Mouse (Mus musculus) T-helper 17 cell (primary cell): ENCODE measurements around the gene Parvb.

Source experiments
- in situ Hi-C, 2 experiments: fragments of 300-600 bp; cut with MboI, MseI; formaldehyde crosslinking; loops; 1 replicate in 1 of 2; 2 replicates in 1 of 2; pipeline ENCODE4 v1.15.1; 2025; ENCODE audit warnings: high pct_unique_total_duplicates in 2 of 2

Gene Parvb

GRCm38 (mm10) chr15:84216461-84217084, 15.3 kb upstream of the Parvb start:
- in situ Hi-C loops = no loop called here

GRCm38 (mm10) chr15:84217969-84218782, 13.7 kb upstream of the Parvb start:
- in situ Hi-C loops = no loop called here

GRCm38 (mm10) chr15:84218783-84219271, 13.0 kb upstream of the Parvb start:
- in situ Hi-C loops = no loop called here

DNA sequence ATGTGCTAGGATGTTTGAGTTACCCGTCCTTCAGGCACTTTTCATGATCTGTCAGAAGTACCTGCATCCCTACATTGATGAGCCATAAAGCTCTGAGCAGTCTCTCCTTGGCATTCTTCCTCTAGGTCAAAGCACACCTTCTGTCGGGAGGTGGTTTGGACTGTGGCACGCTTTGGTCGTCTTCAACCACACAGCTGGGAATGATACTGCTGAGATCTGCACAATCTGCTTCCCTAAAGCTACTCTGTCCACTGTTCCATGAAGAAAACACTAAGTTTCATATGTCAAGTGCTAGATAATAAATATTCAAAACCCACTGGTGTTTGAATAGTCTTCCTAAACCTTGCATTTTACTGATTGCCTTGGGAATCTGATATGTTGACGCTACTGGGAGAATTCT, 10.3 kb upstream of the Parvb start:
- in situ Hi-C loops = no loop called here

DNA sequence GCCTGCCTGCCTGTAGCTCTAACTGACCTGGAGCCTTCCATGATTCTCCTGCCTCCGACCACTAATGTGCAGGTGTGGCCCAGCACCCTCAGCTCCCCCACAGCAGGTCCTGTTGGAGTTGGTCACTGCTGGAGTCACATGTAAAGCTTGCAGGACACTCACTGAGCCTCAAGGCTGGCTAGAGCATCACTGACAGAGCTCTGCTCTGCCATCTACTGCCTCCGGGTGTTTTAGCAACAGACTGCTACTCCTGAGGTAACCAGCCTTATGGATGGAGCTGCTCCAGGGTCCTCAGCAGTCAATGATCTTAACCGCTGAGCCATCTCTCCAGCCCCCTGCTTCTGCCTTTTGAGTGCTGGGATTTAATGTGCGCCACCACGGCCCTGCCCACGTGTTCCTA, 8.4 kb upstream of the Parvb start:
- in situ Hi-C loops = no loop called here

GRCm38 (mm10) chr15:84224779-84225178, 7.1 kb upstream of the Parvb start:
- in situ Hi-C loops = no loop called here

- in situ Hi-C loops = no loop called here
These were observed 4.9 kb upstream of the Parvb start for GRCm38 (mm10) chr15:84226918-84227317.

DNA sequence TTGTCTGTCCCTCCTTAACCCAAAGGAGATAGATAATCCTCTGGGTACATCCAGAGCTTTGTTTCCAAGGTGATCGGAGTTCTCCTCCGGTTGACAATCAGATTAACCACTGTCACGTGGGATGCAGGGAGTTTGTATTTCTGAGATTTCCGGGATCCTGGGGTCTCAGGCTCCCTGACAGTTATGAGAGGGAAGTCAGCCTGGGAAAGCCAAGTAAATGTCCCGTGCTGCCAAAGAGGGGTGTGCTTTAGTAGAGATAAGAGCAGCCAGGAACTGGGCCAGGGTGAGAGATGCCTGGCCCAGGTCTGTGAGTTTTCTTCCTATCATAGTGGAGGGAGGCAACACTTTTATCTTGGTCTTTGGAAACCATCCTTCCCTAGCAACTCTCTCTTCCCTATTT, 1.2 kb upstream of the Parvb start:
- in situ Hi-C loops = no loop called here

DNA sequence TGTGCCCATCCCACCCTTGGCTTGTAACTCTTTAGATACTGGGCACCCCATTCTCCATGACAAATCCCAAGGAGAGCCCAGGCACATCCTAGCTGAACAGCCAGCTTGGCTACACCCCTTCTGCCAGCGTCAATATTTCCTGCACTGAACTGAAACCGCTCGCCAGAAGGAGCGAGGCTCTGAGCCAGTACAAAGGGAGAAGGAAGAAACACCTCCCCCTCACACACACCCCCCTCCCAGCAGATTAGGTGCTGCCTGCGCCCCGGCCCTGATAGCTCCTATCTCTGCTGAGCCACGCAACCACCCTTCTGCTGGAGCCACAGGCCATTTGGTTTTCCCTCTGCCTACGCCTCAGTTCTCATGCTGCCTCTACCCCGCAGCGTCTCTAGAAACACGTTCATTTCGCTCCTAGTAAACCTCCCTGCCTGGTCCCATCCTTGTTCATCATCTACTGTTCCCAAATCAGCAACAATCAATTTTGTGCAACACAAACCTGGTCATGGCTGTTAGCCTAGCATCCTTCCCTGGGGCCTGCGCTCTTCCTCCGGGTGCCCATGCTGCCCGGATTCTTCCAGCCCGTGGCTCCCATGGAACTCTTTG, 630 bp upstream of the Parvb start:
- in situ Hi-C loops = no loop called here

DNA sequence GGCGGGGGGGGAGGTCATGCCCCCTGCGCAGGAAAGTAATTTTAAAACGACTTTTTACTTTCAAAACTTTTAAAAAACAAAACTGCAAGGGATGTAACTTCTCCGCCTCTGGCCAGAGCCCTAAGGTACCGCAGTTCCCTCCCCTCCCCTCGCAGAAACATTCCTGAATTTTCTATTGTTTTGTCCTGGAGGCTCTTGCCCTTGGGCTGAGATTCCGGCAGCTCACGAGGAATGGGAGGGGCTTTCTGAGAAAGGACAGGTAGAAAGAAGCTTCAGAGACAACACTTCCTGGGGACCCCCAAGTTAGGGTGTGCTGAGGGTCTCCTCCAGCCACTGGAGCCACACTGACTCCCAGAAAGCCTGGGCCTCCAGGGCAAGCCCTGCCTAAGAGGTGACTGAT, 766 bp downstream of the Parvb start:
- in situ Hi-C loops = no loop called here

DNA sequence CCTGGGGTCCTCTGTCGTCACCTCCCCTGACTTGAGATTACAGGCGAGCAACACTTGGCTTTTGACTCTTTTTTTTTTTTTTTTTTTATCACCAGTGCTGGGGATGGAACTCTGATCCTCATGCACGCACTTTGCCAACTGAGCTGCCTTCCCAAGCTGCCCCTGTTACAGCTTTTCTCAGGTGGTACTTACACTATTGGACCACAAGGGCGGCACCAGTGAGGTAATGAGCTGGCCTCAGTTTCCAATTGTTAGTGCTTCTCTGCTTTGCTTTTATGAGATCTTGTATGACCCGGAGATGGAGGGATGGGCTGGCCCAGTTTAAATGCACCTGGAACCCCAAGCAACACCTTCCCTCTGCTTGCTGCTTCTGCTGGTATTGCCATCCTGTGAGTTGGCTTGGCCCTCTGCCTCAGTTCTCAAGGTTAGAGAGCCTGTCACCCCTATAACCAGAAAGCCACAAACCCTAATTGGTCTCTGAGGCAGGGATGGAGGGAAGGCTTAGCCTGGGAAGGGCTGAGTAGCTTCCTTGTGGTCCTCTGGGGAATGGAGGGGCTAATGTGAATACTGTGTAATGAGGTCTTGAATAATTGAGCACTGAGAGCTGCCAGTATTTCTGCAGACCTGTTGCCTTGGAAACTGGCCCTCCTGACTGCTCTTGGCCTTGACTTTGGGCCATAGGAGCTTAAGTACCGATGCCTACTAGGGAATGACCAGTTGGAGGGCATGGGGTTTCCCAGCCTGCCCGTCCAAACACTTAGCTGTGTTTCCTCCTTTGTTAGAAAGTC, 3.1 kb downstream of the Parvb start:
- in situ Hi-C loops = no loop called here

GRCm38 (mm10) chr15:84235646-84236045, 3.8 kb downstream of the Parvb start:
- in situ Hi-C loops = no loop called here

DNA sequence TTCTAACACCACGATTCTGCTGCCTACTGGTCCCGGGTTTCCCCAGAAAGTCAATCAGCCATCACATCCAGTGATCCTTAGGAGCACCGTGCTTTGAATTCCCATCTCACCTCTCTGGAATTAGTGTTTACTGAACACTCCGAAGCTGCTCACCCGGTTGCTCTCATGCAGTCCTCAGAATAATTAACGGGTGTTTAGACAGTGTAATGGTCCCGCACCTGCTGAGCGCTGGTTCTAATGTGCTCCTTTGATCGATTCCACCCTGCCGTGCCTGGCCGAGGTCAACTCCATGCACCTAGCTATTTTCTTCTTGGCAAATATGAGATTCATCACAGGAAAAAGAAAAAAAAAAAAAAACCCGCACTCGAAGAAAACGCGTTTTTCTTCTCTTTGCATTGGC, 6.7 kb downstream of the Parvb start:
- in situ Hi-C loops = no loop called here

DNA sequence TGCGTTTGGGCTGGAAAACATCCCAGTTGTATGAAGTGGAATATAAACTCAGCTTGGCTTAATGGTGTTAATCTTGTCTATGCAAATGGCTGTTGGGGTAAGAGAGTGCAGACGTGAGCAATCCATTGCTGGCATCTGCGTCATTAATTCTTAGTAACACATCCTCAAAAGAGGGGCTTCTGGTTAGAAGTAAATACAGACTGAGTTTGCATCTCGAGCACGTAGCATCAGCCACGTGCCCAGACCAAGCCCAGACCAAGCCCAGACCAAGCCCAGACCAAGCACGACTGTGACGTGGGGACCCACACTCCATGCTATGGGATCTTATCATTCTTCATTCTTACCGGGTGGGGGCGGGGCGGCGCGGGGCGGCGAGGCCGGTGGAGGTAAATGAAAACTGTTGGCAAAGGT, 7.2 kb downstream of the Parvb start:
- in situ Hi-C loops = no loop called here

- in situ Hi-C loops = no loop called here
These were observed 9.7 kb downstream of the Parvb start for GRCm38 (mm10) chr15:84241520-84241919.

GRCm38 (mm10) chr15:84245104-84245503, 13.3 kb downstream of the Parvb start:
- in situ Hi-C loops = no loop called here

- in situ Hi-C loops = no loop called here
These were observed 14.4 kb downstream of the Parvb start for GRCm38 (mm10) chr15:84246195-84246594.

- in situ Hi-C loops = no loop called here
These were observed 15.5 kb downstream of the Parvb start for GRCm38 (mm10) chr15:84247309-84247708.

- in situ Hi-C loops = loop anchor here in 1 of 2 experiments (5.0 kb wide), 1 partner anchor 1526 kb away; no protein-coding TSS in a partner anchor
These were observed 19.4 kb downstream of the Parvb start for GRCm38 (mm10) chr15:84251227-84251626.

GRCm38 (mm10) chr15:84252645-84253044, 20.8 kb downstream of the Parvb start:
- in situ Hi-C loops = loop anchor here in 1 of 2 experiments (5.0 kb wide), 1 partner anchor 1525 kb away; no protein-coding TSS in a partner anchor

DNA sequence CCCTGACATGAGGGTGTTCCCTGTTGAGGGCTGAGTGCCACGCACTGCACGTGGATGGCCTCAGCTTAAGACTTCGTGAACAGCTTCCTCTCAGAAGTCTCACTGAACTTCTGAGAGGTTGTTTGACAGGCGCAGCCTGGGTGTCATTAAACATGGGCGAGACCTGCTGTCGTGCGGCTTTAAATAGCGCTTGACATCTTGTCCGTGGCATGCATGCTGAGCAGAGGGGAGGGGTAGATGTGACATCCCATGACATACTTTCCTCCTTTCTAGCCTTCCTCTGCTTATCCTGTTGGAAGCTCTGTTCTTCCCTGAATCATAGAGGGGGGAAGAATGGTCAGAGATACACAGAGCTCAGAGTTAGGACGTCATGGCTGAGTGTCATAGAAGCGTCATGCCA, 21.9 kb downstream of the Parvb start:
- in situ Hi-C loops = loop anchor here in 1 of 2 experiments (5.0 kb wide), 1 partner anchor 1524 kb away; no protein-coding TSS in a partner anchor
